Mouse (Mus musculus): ENCODE data around the gene Gm38392. TPM values are rescaled to one million over a fixed set of nuclear protein-coding genes. Genes with fewer than 3 reads are reported as not detected.

Gene Gm38392
- polyA plus RNA-seq, 1 experiment from 2014 or later = 0.27 TPM

GRCm38 (mm10) chr3:88201640-88202039, 85.4 kb downstream of the Gm38392 start:
- no peak overlapping the region; the same call in 1 of the 2 replicates for H3K27ac ChIP-seq
- H3K4me2 ChIP-seq (replicated peaks) = peak overlapping the region; percentile 84
- no peaks in the 10 kb centered on the region for H3K36me3 ChIP-seq
- no peak for ATAC-seq (ENCODE audit: low FRiP score, low read depth)
- peaks cover 60% of the 10 kb centered on the region for H3K4me1 ChIP-seq
- H3K9ac ChIP-seq = peak overlapping the region; percentile 96
- WGBS = 13% methylated on average over 5 of the region's 5 CpGs
- peaks cover 58% of the 10 kb centered on the region for H3K27me3 ChIP-seq (replicated peaks)
- peak overlapping the region; percentile 54 for H3K4me3 ChIP-seq
- H3K9me3 ChIP-seq = no peaks in the 10 kb centered on the region

- no peak for ATAC-seq (ENCODE audit: low FRiP score, low read depth)
- no peaks in the 10 kb centered on the region for H3K9me3 ChIP-seq
- H3K36me3 ChIP-seq = no peaks in the 10 kb centered on the region
- peaks cover 60% of the 10 kb centered on the region for H3K4me1 ChIP-seq
- H3K9ac ChIP-seq = peak overlapping the region; percentile 96
- WGBS = under 1% methylated on average over 35 of the region's 37 CpGs
- peak overlapping the region; percentile 54 for H3K4me3 ChIP-seq
- H3K27me3 ChIP-seq (replicated peaks) = peaks cover 53% of the 10 kb centered on the region
- H3K27ac ChIP-seq = peak overlapping the region; percentile 62
- peak overlapping the region; percentile 84 for H3K4me2 ChIP-seq (replicated peaks)
Observed at GRCm38 (mm10) chr3:88200972-88201330, 86.1 kb downstream of the Gm38392 start.

- H3K4me2 ChIP-seq (replicated peaks) = peak overlapping the region; percentile 84
- under 1% methylated on average over 61 of the region's 61 CpGs for WGBS
- H3K36me3 ChIP-seq = no peaks in the 10 kb centered on the region
- H3K27me3 ChIP-seq (replicated peaks) = peaks cover 47% of the 10 kb centered on the region
- peak overlapping the region; percentile 54 for H3K4me3 ChIP-seq
- no peak for ATAC-seq (ENCODE audit: low FRiP score, low read depth)
- H3K9ac ChIP-seq = peak overlapping the region; percentile 96
- no peaks in the 10 kb centered on the region for H3K9me3 ChIP-seq
- H3K4me1 ChIP-seq = peaks cover 60% of the 10 kb centered on the region
- peak overlapping the region; percentile 62 for H3K27ac ChIP-seq
Observed at GRCm38 (mm10) chr3:88200161-88200971, 86.6 kb downstream of the Gm38392 start.

- Histone ChIP-seq H3K36me3 (no peaks in the 10 kb centered on the region), H3K4me2 (replicated peaks) (peak overlapping the region; percentile 84), H3K27ac (no peak overlapping the region), H3K9me3 (no peaks in the 10 kb centered on the region), H3K4me3 (peak overlapping the region; percentile 54; the same call in 1 of the 2 replicates), H3K4me1 (peaks cover 60% of the 10 kb centered on the region), H3K27me3 (replicated peaks) (peaks cover 46% of the 10 kb centered on the region), H3K9ac (peak overlapping the region; percentile 96; the same call in 1 of the 2 replicates)
- no peak for ATAC-seq (ENCODE audit: low FRiP score, low read depth)
- WGBS = 25% methylated on average over 2 of the region's 2 CpGs
Observed at GRCm38 (mm10) chr3:88199541-88200110, 87.4 kb downstream of the Gm38392 start.

GRCm38 (mm10) chr3:88198505-88199020, 88.4 kb downstream of the Gm38392 start:
- Histone ChIP-seq H3K27ac (no peak overlapping the region), H3K9me3 (no peaks in the 10 kb centered on the region), H3K4me1 (peaks cover 50% of the 10 kb centered on the region), H3K36me3 (no peaks in the 10 kb centered on the region), H3K4me3 (no peak overlapping the region; the same call in 1 of the 2 replicates), H3K4me2 (replicated peaks) (peak overlapping the region; percentile 47), H3K27me3 (replicated peaks) (peaks cover 40% of the 10 kb centered on the region), H3K9ac (0 out of 2 replicates have a peak overlapping the region, but pooled peaks have one; percentile 14)
- ATAC-seq (ENCODE audit: low FRiP score, low read depth) = no peak
- 7% methylated on average over 9 of the region's 9 CpGs for WGBS

GRCm38 (mm10) chr3:88197741-88198504, 89.1 kb downstream of the Gm38392 start:
- Histone ChIP-seq H3K27ac (no peak overlapping the region), H3K9me3 (no peaks in the 10 kb centered on the region), H3K4me3 (no peak overlapping the region), H3K4me1 (peaks cover 46% of the 10 kb centered on the region), H3K4me2 (replicated peaks) (peak overlapping the region; percentile 47), H3K9ac (0 out of 2 replicates have a peak overlapping the region, but pooled peaks have one; percentile 14), H3K27me3 (replicated peaks) (peaks cover 37% of the 10 kb centered on the region), H3K36me3 (no peaks in the 10 kb centered on the region)
- 7% methylated on average over 10 of the region's 10 CpGs for WGBS
- no peak for ATAC-seq (ENCODE audit: low FRiP score, low read depth)

Small RNAs within 50 kb of the gene (microRNA-seq; reads per million reads assigned to microRNA genes)
- gene Gm25641 = not detected
- 39.8 reads per million, percentile 39 among the genes with 10 or more reads in this experiment for gene Mir3093
- gene Mir9-1 = not detected

Other genes with a start within 250 kb of the Gm38392 start
- 28.9 and 29.1 TPM in 2 replicates for gene Gpatch4, start 244.1 kb downstream of the Gm38392 start, polyA plus RNA-seq (2016; fragmentation: Nextera tagmentation; extraction: Ambion mirVana)
- 129 and 141 TPM in 2 replicates for gene Naxe, start 228.7 kb downstream of the Gm38392 start, polyA plus RNA-seq (2016; fragmentation: Nextera tagmentation; extraction: Ambion mirVana)
- not detected in 2 replicates for gene Ttc24, start 208.9 kb downstream of the Gm38392 start, polyA plus RNA-seq (2016; fragmentation: Nextera tagmentation; extraction: Ambion mirVana)
- gene Iqgap3, start 205.2 kb downstream of the Gm38392 start, polyA plus RNA-seq (2016; fragmentation: Nextera tagmentation; extraction: Ambion mirVana) = 14.1 and 14.3 TPM in 2 replicates
- 17.6 and 19.8 TPM in 2 replicates for gene Mef2d, start 144.8 kb downstream of the Gm38392 start, polyA plus RNA-seq (2016; fragmentation: Nextera tagmentation; extraction: Ambion mirVana)
- gene Rhbg, start 32.5 kb downstream of the Gm38392 start, polyA plus RNA-seq (2016; fragmentation: Nextera tagmentation; extraction: Ambion mirVana) = 0.32 and 0.79 TPM in 2 replicates
- gene Tsacc, start 9.8 kb upstream of the Gm38392 start, polyA plus RNA-seq (2016; fragmentation: Nextera tagmentation; extraction: Ambion mirVana) = 9.4 and 12.9 TPM in 2 replicates
- 593 and 606 TPM in 2 replicates for gene Cct3, start 9.9 kb upstream of the Gm38392 start, polyA plus RNA-seq (2016; fragmentation: Nextera tagmentation; extraction: Ambion mirVana)
- gene Glmp, start 37.8 kb upstream of the Gm38392 start, polyA plus RNA-seq (2016; fragmentation: Nextera tagmentation; extraction: Ambion mirVana) = 116 and 131 TPM in 2 replicates
- gene Tmem79, start 48.9 kb upstream of the Gm38392 start, polyA plus RNA-seq (2016; fragmentation: Nextera tagmentation; extraction: Ambion mirVana) = 1.6 and 2.0 TPM in 2 replicates
- 78.4 and 80.5 TPM in 2 replicates for gene Smg5, start 49.0 kb upstream of the Gm38392 start, polyA plus RNA-seq (2016; fragmentation: Nextera tagmentation; extraction: Ambion mirVana)
- 2.0 and 2.3 TPM in 2 replicates for gene Paqr6, start 77.4 kb upstream of the Gm38392 start, polyA plus RNA-seq (2016; fragmentation: Nextera tagmentation; extraction: Ambion mirVana)
- not detected in 2 replicates for gene Bglap3, start 85.5 kb upstream of the Gm38392 start, polyA plus RNA-seq (2016; fragmentation: Nextera tagmentation; extraction: Ambion mirVana)
- not detected in 2 replicates for gene Bglap2, start 91.5 kb upstream of the Gm38392 start, polyA plus RNA-seq (2016; fragmentation: Nextera tagmentation; extraction: Ambion mirVana)
- gene Bglap, start 97.3 kb upstream of the Gm38392 start, polyA plus RNA-seq (2016; fragmentation: Nextera tagmentation; extraction: Ambion mirVana) = not detected in 2 replicates
- 75.9 and 79.7 TPM in 2 replicates for gene Pmf1, start 123.1 kb upstream of the Gm38392 start, polyA plus RNA-seq (2016; fragmentation: Nextera tagmentation; extraction: Ambion mirVana)
- gene Slc25a44, start 137.9 kb upstream of the Gm38392 start, polyA plus RNA-seq (2016; fragmentation: Nextera tagmentation; extraction: Ambion mirVana) = 24.1 and 28.0 TPM in 2 replicates
- 13.6 and 15.3 TPM in 2 replicates for gene Sema4a, start 174.0 kb upstream of the Gm38392 start, polyA plus RNA-seq (2016; fragmentation: Nextera tagmentation; extraction: Ambion mirVana)
- 27.6 and 27.9 TPM in 2 replicates for gene Lmna, start 222.7 kb upstream of the Gm38392 start, polyA plus RNA-seq (2016; fragmentation: Nextera tagmentation; extraction: Ambion mirVana)
- gene Mex3a, start 245.2 kb upstream of the Gm38392 start, polyA plus RNA-seq (2016; fragmentation: Nextera tagmentation; extraction: Ambion mirVana) = 41.9 and 43.3 TPM in 2 replicates